In genomic region chr11:96880296-96880695, GRCm38 (mm10) we compare ENCODE assay signal across 17 mouse cellular contexts. TPM values are rescaled to one million over a fixed set of nuclear protein-coding genes. Genes with fewer than 3 reads are reported as not detected.
DNase-seq lines count a peak whose midpoint lies in the region; ATAC-seq lines count a peak whose summit lies in the region.
"Had no signal": no experiment of that assay in that cellular context is flagged by ENCODE, and none has a peak within 500 bp of the region (broad histone marks: within the 10 kb centered on the region; RNA-seq: fewer than 3 reads in every experiment).

No protein-coding gene starts in this region.

- H3K27ac ChIP-seq in midbrain, embryonic 10.5 days (replicated peaks), result peak overlapping the region; percentile 99
- H3K27ac ChIP-seq in midbrain, embryonic 15.5 days, result no peak overlapping the region
- no peak overlapping the region for H3K27ac ChIP-seq in liver, embryonic 16.5 days (ENCODE audit: low read length)
- no peak overlapping the region for H3K27ac ChIP-seq in kidney, embryonic 15.5 days
- H3K27ac ChIP-seq: embryonic facial prominence, embryonic 15.5 days; gastrocnemius, adult 2 months; heart, adult 2 months; limb, embryonic 15.5 days had no signal

- no peak for ATAC-seq in midbrain, embryonic 15.5 days (replicated peaks)
- peak; percentile 27; the same call in 1 of the 2 replicates for ATAC-seq in liver, embryonic 16.5 days (ENCODE audit: low read depth)
- ATAC-seq in kidney, embryonic 15.5 days (replicated peaks; ENCODE audit: low FRiP score), result no peak
- ATAC-seq: forebrain, postnatal 0 days had no signal

- intact Hi-C loops in heart, postnatal 10 days (cut with DNase I), result no loop called here

- no peaks in the 10 kb centered on the region for H3K9me3 ChIP-seq in midbrain, embryonic 10.5 days (replicated peaks)
- H3K9me3 ChIP-seq in midbrain, embryonic 15.5 days, result no peaks in the 10 kb centered on the region
- no peaks in the 10 kb centered on the region for H3K9me3 ChIP-seq in liver, embryonic 16.5 days (replicated peaks; ENCODE audit: control insufficient read depth, low read length)
- no peaks in the 10 kb centered on the region for H3K9me3 ChIP-seq in kidney, embryonic 15.5 days (replicated peaks)
- H3K9me3 ChIP-seq: embryonic facial prominence, embryonic 15.5 days; limb, embryonic 15.5 days; neural tube, embryonic 13.5 days had no signal

- peak; percentile 71 for DNase-seq in heart, adult 11 months
- DNase-seq in heart, postnatal 10 days, result no peak
- no peak for DNase-seq in midbrain, embryonic 10.5 days (ENCODE audit: low spot score)
- peak; percentile 53 for DNase-seq in lung, postnatal 36 days
- no peak for DNase-seq in adipocyte (ENCODE audit: low spot score)
- DNase-seq: adrenal gland, adult 2 months; cerebellum, adult 18-20 months; forebrain, postnatal 0 days; gastrocnemius, adult 2 months; heart, adult 2 months had no signal

- 93% methylated on average over 9 of the region's 9 CpGs for WGBS in midbrain, embryonic 10.5 days
- WGBS in midbrain, embryonic 15.5 days, result 91% methylated on average over 9 of the region's 9 CpGs
- 53% methylated on average over 9 of the region's 9 CpGs for WGBS in liver, embryonic 16.5 days (ENCODE audit: insufficient replicate concordance)
- WGBS in kidney, embryonic 15.5 days, result 78% methylated on average over 9 of the region's 9 CpGs

- H3K4me2 ChIP-seq in midbrain, embryonic 15.5 days, result no peak overlapping the region
- H3K4me2 ChIP-seq in liver, embryonic 16.5 days (ENCODE audit: low read depth, low read length), result no peak overlapping the region
- no peak overlapping the region for H3K4me2 ChIP-seq in kidney, embryonic 15.5 days
- H3K4me2 ChIP-seq: embryonic facial prominence, embryonic 15.5 days; limb, embryonic 15.5 days; neural tube, embryonic 13.5 days had no signal

- no peak overlapping the region for H3K9ac ChIP-seq in midbrain, embryonic 15.5 days
- H3K9ac ChIP-seq in liver, embryonic 16.5 days (ENCODE audit: low read depth, low read length), result no peak overlapping the region
- H3K9ac ChIP-seq in kidney, embryonic 15.5 days, result no peak overlapping the region
- H3K9ac ChIP-seq: embryonic facial prominence, embryonic 15.5 days; forebrain, postnatal 0 days; limb, embryonic 15.5 days had no signal

- H3K4me3 ChIP-seq in midbrain, embryonic 10.5 days, result no peak overlapping the region
- no peak overlapping the region for H3K4me3 ChIP-seq in midbrain, embryonic 15.5 days
- H3K4me3 ChIP-seq in liver, embryonic 16.5 days (ENCODE audit: low read depth, low read length), result no peak overlapping the region
- no peak overlapping the region for H3K4me3 ChIP-seq in kidney, embryonic 15.5 days (replicated peaks)
- H3K4me3 ChIP-seq: embryonic facial prominence, embryonic 15.5 days; gastrocnemius, adult 2 months; heart, adult 2 months; limb, embryonic 15.5 days; neural tube, embryonic 13.5 days had no signal

- H3K4me1 ChIP-seq in midbrain, embryonic 10.5 days, result peaks cover 74% of the 10 kb centered on the region
- peaks cover 43% of the 10 kb centered on the region for H3K4me1 ChIP-seq in midbrain, embryonic 15.5 days
- H3K4me1 ChIP-seq in liver, embryonic 16.5 days (ENCODE audit: control insufficient read depth, low read depth, low read length), result peaks cover 3% of the 10 kb centered on the region
- peaks cover 18% of the 10 kb centered on the region for H3K4me1 ChIP-seq in kidney, embryonic 15.5 days

- H3K36me3 ChIP-seq in midbrain, embryonic 10.5 days, result no peaks in the 10 kb centered on the region
- H3K36me3 ChIP-seq in midbrain, embryonic 15.5 days (replicated peaks), result no peaks in the 10 kb centered on the region
- no peaks in the 10 kb centered on the region for H3K36me3 ChIP-seq in liver, embryonic 16.5 days (ENCODE audit: control insufficient read depth, insufficient read depth)
- no peaks in the 10 kb centered on the region for H3K36me3 ChIP-seq in kidney, embryonic 15.5 days
- H3K36me3 ChIP-seq: embryonic facial prominence, embryonic 15.5 days; limb, embryonic 15.5 days; neural tube, embryonic 13.5 days had no signal

- H3K27me3 ChIP-seq in midbrain, embryonic 10.5 days (ENCODE audit: low read depth, poor library complexity, severe bottlenecking), result no peaks in the 10 kb centered on the region
- no peaks in the 10 kb centered on the region for H3K27me3 ChIP-seq in midbrain, embryonic 15.5 days (replicated peaks)
- peaks cover 25% of the 10 kb centered on the region for H3K27me3 ChIP-seq in liver, embryonic 16.5 days (ENCODE audit: control insufficient read depth, insufficient read depth, low read depth, low read length)
- peaks cover 32% of the 10 kb centered on the region for H3K27me3 ChIP-seq in kidney, embryonic 15.5 days
- H3K27me3 ChIP-seq: neural tube, embryonic 13.5 days had no signal

RNA-seq across cellular contexts. Expression of gene Copz2, which starts 30.6 kb away (rescaled TPM):
- total RNA-seq in heart, postnatal 10 days (2021), result 10 to 100 TPM; 43.8 to 50.3 TPM
- polyA plus RNA-seq in midbrain, embryonic 10.5 days (2016; fragmentation: Nextera tagmentation; extraction: Ambion mirVana), result 44.9 and 46.1 TPM in 2 replicates
- 19.9 and 20.5 TPM in 2 replicates for polyA plus RNA-seq in midbrain, embryonic 15.5 days (2015; fragmentation: Nextera tagmentation; extraction: Ambion mirVana)
- 24.0 and 25.7 TPM in 2 replicates for polyA plus RNA-seq in liver, embryonic 16.5 days (2015; fragmentation: Nextera tagmentation; extraction: Ambion mirVana)
- polyA plus RNA-seq in kidney, embryonic 15.5 days (2015; fragmentation: Nextera tagmentation; extraction: Ambion mirVana), result 117 and 121 TPM in 2 replicates

RNA-seq across cellular contexts. Expression of gene Cdk5rap3, which starts 36.0 kb away (rescaled TPM):
- total RNA-seq in heart, postnatal 10 days (2021), result 10 to 100 TPM; 28.0 to 30.8 TPM
- 116 and 120 TPM in 2 replicates for polyA plus RNA-seq in midbrain, embryonic 10.5 days (2016; fragmentation: Nextera tagmentation; extraction: Ambion mirVana)
- polyA plus RNA-seq in midbrain, embryonic 15.5 days (2015; fragmentation: Nextera tagmentation; extraction: Ambion mirVana), result 88.2 and 91.7 TPM in 2 replicates
- polyA plus RNA-seq in liver, embryonic 16.5 days (2015; fragmentation: Nextera tagmentation; extraction: Ambion mirVana), result 36.9 and 38.8 TPM in 2 replicates
- polyA plus RNA-seq in kidney, embryonic 15.5 days (2015; fragmentation: Nextera tagmentation; extraction: Ambion mirVana), result 78.9 and 79.5 TPM in 2 replicates

RNA-seq across cellular contexts. Expression of gene Prr15l, which starts 47.6 kb away (rescaled TPM):
- total RNA-seq in heart, postnatal 10 days (2021), result under 1 TPM; 0.47 to 0.74 TPM
- 0.04 and 0.05 TPM in 2 replicates for polyA plus RNA-seq in midbrain, embryonic 10.5 days (2016; fragmentation: Nextera tagmentation; extraction: Ambion mirVana)
- 0.17 and 0.30 TPM in 2 replicates for polyA plus RNA-seq in midbrain, embryonic 15.5 days (2015; fragmentation: Nextera tagmentation; extraction: Ambion mirVana)
- 4.8 and 7.1 TPM in 2 replicates for polyA plus RNA-seq in liver, embryonic 16.5 days (2015; fragmentation: Nextera tagmentation; extraction: Ambion mirVana)
- 37.6 and 38.7 TPM in 2 replicates for polyA plus RNA-seq in kidney, embryonic 15.5 days (2015; fragmentation: Nextera tagmentation; extraction: Ambion mirVana)
- total RNA-seq: forebrain, postnatal 0 days; gastrocnemius, adult 2 months; layer of hippocampus, adult 8-10 months had no signal
- polyA plus RNA-seq: adrenal gland, adult 2 months; neural tube, embryonic 13.5 days had no signal

RNA-seq across cellular contexts. Expression of gene Nfe2l1, which starts 50.5 kb away (rescaled TPM):
- 100 to 1,000 TPM; 302 to 348 TPM for total RNA-seq in heart, postnatal 10 days (2021)
- 71.9 and 78.0 TPM in 2 replicates for polyA plus RNA-seq in midbrain, embryonic 10.5 days (2016; fragmentation: Nextera tagmentation; extraction: Ambion mirVana)
- 80.9 and 81.2 TPM in 2 replicates for polyA plus RNA-seq in midbrain, embryonic 15.5 days (2015; fragmentation: Nextera tagmentation; extraction: Ambion mirVana)
- 19.7 and 20.1 TPM in 2 replicates for polyA plus RNA-seq in liver, embryonic 16.5 days (2015; fragmentation: Nextera tagmentation; extraction: Ambion mirVana)
- 78.5 and 82.1 TPM in 2 replicates for polyA plus RNA-seq in kidney, embryonic 15.5 days (2015; fragmentation: Nextera tagmentation; extraction: Ambion mirVana)

Comparison
In these comparisons a context has a peak if more than half of its experiments do, and no peak if none do; other contexts are left out.
1. DNase-seq: peak in heart, adult 11 months (single experiment) and lung, postnatal 36 days (single experiment); none in heart, postnatal 10 days (0 of 2), midbrain, embryonic 10.5 days (single experiment) and adipocyte (single experiment).